Mouse (Mus musculus): ENCODE data around the gene Tbc1d19. TPM values are rescaled to one million over a fixed set of nuclear protein-coding genes. Genes with fewer than 3 reads are reported as not detected.
A peak's percentile ranks its signal among the peaks of the same experiment; 100 is the strongest.

Gene Tbc1d19
- polyA plus RNA-seq, 1 experiment from 2014 or later, result 75.2 TPM

DNA sequence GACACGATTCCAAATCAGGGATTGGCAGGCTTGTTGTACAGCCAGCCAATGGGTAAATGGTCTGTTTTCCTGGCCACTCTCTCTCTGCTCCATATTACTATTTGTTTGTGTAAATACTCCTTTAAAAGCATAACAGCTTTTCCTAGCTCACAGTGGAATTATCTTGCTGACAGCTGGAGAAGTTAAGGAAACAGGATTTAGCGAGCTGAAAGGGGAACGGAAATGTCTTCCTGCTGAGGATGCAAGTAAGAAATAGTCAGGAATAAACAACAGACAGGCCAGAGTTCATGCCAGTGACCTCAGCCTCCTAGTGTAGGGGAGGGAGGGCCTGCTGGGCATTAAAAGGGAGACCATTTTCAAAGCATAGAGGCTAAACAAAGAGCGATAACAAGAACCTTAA, 71.3 kb downstream of the Tbc1d19 start:
- ATAC-seq, result no peak
- no peak overlapping the region for H3K4me2 ChIP-seq (ENCODE audit: low read length)

DNA sequence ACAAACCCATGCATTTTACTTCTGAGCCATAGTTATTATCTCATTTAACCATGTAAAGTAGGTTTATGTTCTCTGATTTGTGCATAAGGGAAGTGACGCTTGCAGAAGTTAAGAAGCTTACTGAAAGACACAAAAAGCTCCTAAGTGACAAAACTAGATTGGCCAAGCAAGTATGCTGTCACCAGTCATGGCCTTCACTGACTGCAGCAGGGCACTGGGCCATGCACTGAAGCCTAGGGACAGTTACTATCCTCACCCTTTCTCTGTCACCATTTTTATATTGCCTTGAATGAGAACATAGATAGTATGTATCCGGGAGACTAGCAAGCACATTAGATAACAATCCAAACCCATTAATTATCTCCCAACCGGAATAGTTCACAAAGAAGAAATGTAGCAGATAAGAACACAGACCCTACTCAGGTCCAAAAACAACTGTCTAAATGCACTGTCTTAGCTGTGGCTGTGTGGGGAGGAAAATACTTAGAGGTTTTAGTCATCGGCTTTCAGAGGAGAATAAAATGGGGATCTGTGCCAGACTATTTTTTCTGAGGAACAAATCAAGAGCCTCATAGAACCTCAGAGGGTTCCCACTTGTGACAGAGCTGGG, 72.1 kb downstream of the Tbc1d19 start:
- Histone ChIP-seq H3K36me3 (ENCODE audit: control insufficient read depth, insufficient read depth, low read length) (0 out of 2 replicates have a peak, but pooled peaks cover 2% of the 10 kb centered on the region), H3K9me3 (ENCODE audit: control insufficient read depth, low read length) (no peaks in the 10 kb centered on the region), H3K4me2 (ENCODE audit: low read length) (no peak overlapping the region), H3K27me3 (replicated peaks; ENCODE audit: control insufficient read depth, insufficient read depth, low read length) (no peaks in the 10 kb centered on the region), H3K27ac (ENCODE audit: low read depth, low read length) (no peak overlapping the region), H3K4me1 (ENCODE audit: control insufficient read depth, insufficient read depth, low read depth, low read length) (no peaks in the 10 kb centered on the region), H3K4me3 (ENCODE audit: low read length) (no peak overlapping the region), H3K9ac (ENCODE audit: low read depth, low read length) (no peak overlapping the region)
- 81% methylated on average over 4 of the region's 4 CpGs for WGBS
- no peak for ATAC-seq

More for the DNA sequence above, 71.3 kb downstream of the Tbc1d19 start:
- WGBS, result 63% methylated on average over 4 of the region's 4 CpGs
- Histone ChIP-seq H3K4me1 (ENCODE audit: control insufficient read depth, insufficient read depth, low read depth, low read length) (no peaks in the 10 kb centered on the region), H3K27me3 (replicated peaks; ENCODE audit: control insufficient read depth, insufficient read depth, low read length) (no peaks in the 10 kb centered on the region), H3K27ac (ENCODE audit: low read depth, low read length) (no peak overlapping the region), H3K9ac (ENCODE audit: low read depth, low read length) (no peak overlapping the region), H3K9me3 (ENCODE audit: control insufficient read depth, low read length) (no peaks in the 10 kb centered on the region), H3K4me3 (ENCODE audit: low read length) (no peak overlapping the region), H3K36me3 (ENCODE audit: control insufficient read depth, insufficient read depth, low read length) (0 out of 2 replicates have a peak, but pooled peaks cover 2% of the 10 kb centered on the region)

DNA sequence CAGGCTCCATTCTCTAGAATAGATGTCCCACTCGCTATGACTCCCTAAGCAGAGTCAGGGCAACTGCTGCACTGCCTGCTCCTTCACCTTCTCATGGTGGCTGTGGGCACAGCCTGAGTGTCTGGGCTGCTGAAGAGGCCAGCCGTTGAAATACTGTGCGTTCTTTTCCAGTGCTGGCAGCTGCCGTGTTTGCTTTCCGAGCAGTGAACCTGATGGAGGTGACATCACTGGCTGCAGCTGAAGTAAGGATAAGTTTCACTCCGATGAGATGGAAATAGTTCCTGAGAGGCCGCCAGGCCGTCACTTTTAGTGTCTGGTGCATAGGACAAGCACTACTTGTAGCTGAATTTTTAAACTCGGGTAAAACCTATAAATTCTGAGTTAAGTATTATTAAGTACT, 92.0 kb downstream of the Tbc1d19 start:
- Histone ChIP-seq H3K9me3 (ENCODE audit: control insufficient read depth, low read length) (no peaks in the 10 kb centered on the region), H3K9ac (ENCODE audit: low read depth, low read length) (no peak overlapping the region), H3K27ac (ENCODE audit: low read depth, low read length) (no peak overlapping the region), H3K36me3 (ENCODE audit: control insufficient read depth, insufficient read depth, low read length) (peaks cover 26% of the 10 kb centered on the region), H3K4me1 (ENCODE audit: control insufficient read depth, insufficient read depth, low read depth, low read length) (no peaks in the 10 kb centered on the region), H3K27me3 (replicated peaks; ENCODE audit: control insufficient read depth, insufficient read depth, low read length) (no peaks in the 10 kb centered on the region), H3K4me3 (ENCODE audit: low read length) (no peak overlapping the region), H3K4me2 (ENCODE audit: low read length) (no peak overlapping the region)
- ATAC-seq, result no peak
- WGBS, result 87% methylated on average over 9 of the region's 9 CpGs

DNA sequence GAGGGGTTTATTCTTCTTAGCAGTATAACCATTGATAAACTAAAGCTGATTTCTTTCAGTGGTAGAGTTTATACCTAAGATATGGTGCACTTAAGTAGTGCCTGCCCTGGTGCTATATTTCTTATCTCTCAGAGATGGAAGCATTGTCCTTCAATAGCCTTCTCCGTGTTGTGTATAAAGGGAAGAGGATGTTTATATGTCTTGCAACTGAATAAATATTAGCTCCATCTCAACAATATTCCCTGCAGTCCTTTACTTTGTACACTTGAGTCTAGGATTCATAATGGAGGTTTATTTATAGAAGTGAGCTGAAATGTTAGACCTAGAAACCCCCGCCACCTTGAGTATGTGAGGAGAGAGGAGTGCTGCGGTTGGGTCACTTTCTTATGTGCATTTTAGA, 93.4 kb downstream of the Tbc1d19 start:
- Histone ChIP-seq H3K27me3 (replicated peaks; ENCODE audit: control insufficient read depth, insufficient read depth, low read length) (no peaks in the 10 kb centered on the region), H3K9ac (ENCODE audit: low read depth, low read length) (no peak overlapping the region), H3K27ac (ENCODE audit: low read depth, low read length) (no peak overlapping the region), H3K9me3 (ENCODE audit: control insufficient read depth, low read length) (no peaks in the 10 kb centered on the region), H3K36me3 (ENCODE audit: control insufficient read depth, insufficient read depth, low read length) (peaks cover 18% of the 10 kb centered on the region), H3K4me1 (ENCODE audit: control insufficient read depth, insufficient read depth, low read depth, low read length) (no peaks in the 10 kb centered on the region), H3K4me3 (ENCODE audit: low read length) (no peak overlapping the region), H3K4me2 (ENCODE audit: low read length) (no peak overlapping the region)
- ATAC-seq, result no peak
- 87% methylated on average over 3 of the region's 3 CpGs for WGBS

DNA sequence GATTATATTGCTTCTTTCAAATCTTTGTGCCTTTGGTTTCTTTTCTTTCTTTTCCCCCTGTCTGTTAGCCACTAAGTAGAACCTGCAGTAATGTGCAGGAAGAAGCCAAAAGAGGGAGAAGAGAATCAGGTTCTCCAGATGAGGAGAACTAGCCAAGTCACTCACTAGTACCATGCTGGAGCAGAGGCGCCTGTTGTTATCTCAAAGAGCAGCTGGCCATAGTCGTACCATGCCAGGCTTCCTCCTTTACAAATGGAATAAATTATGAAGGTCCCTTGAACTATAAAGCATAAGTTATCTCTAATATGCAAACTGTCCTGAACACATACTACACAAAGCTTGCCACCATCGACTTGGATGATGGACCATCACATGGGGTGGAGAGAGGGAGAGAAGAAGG, 99.8 kb downstream of the Tbc1d19 start:
- no peak for ATAC-seq
- Histone ChIP-seq H3K27me3 (replicated peaks; ENCODE audit: control insufficient read depth, insufficient read depth, low read length) (no peaks in the 10 kb centered on the region), H3K36me3 (ENCODE audit: control insufficient read depth, insufficient read depth, low read length) (peaks cover 3% of the 10 kb centered on the region), H3K4me1 (ENCODE audit: control insufficient read depth, insufficient read depth, low read depth, low read length) (no peaks in the 10 kb centered on the region), H3K4me3 (ENCODE audit: low read length) (no peak overlapping the region), H3K9me3 (ENCODE audit: control insufficient read depth, low read length) (0 out of 2 replicates have a peak, but pooled peaks cover 2% of the 10 kb centered on the region), H3K27ac (ENCODE audit: low read depth, low read length) (no peak overlapping the region), H3K4me2 (ENCODE audit: low read length) (no peak overlapping the region), H3K9ac (ENCODE audit: low read depth, low read length) (no peak overlapping the region)
- WGBS, result 92% methylated on average over 3 of the region's 3 CpGs

DNA sequence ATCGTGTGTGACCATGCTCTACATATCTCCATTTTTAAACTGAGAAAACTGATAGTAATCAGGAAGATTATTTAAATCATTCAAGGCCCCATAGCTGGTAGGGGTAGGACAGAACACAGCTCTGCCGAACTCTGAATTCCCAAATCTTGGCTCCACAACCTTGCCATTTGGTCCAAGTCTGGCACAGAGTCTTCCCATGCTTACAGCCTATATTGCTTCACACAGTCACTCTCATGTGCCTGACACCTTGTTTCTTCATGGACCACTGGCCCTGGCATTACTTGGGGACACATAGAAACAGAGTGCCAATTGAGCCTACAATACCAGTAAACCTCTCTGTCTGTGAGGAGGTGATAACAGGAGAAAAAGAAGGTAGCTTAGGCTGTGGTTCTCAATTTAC, 111.0 kb downstream of the Tbc1d19 start:
- no peaks in the 10 kb centered on the region for H3K9me3 ChIP-seq (ENCODE audit: control insufficient read depth, low read length)
- H3K27ac ChIP-seq (ENCODE audit: low read depth, low read length), result no peak overlapping the region
- no peaks in the 10 kb centered on the region for H3K4me1 ChIP-seq (ENCODE audit: control insufficient read depth, insufficient read depth, low read depth, low read length)
- H3K4me3 ChIP-seq (ENCODE audit: low read length), result no peak overlapping the region
- no peak overlapping the region for H3K4me2 ChIP-seq (ENCODE audit: low read length)
- no peak overlapping the region for H3K9ac ChIP-seq (ENCODE audit: low read depth, low read length)
- H3K36me3 ChIP-seq (ENCODE audit: control insufficient read depth, insufficient read depth, low read length), result no peaks in the 10 kb centered on the region
- 93% methylated on average over 2 of the region's 2 CpGs for WGBS
- no peaks in the 10 kb centered on the region for H3K27me3 ChIP-seq (replicated peaks; ENCODE audit: control insufficient read depth, insufficient read depth, low read length)
- no peak for ATAC-seq

DNA sequence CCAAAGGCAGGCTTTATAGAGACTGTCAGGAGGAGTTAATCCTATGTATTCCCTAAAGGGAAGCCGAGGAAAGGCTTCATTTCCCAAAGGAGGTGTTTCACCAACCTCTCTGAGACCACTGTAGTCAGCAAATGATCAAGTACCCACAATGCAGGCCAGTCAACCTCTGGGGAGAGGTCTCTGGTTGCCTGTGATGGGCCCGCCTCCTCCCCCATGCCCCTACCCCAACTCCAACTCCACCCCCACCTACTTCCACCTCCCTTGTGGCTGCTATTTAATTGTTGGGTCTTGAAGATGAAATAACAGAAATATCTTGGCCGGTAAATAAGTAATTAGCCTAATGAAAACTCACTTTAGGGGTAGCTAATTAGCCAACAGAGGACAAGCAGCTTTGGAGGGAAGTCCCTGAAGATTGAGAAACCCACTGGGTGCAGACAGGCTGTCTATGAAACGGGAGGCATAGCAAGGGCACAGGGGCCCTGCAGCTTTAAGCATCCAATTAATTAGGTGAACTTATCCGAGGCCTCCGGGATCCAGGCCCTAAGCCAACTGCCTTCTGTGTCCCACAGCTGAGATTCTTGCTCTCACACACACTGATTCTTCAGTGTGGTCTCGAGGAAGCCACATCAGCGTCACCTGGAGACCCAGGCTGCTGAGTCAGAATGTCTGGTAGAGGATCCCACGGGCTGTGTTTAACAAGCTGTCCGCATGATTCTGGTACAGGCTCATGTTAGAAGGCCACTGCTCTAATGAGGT, 112.9 kb downstream of the Tbc1d19 start:
- Histone ChIP-seq H3K4me1 (ENCODE audit: control insufficient read depth, insufficient read depth, low read depth, low read length) (no peaks in the 10 kb centered on the region), H3K36me3 (ENCODE audit: control insufficient read depth, insufficient read depth, low read length) (no peaks in the 10 kb centered on the region), H3K4me2 (ENCODE audit: low read length) (no peak overlapping the region), H3K9me3 (ENCODE audit: control insufficient read depth, low read length) (no peaks in the 10 kb centered on the region; the same call in 1 of the 2 replicates), H3K27ac (ENCODE audit: low read depth, low read length) (no peak overlapping the region), H3K9ac (ENCODE audit: low read depth, low read length) (no peak overlapping the region), H3K4me3 (ENCODE audit: low read length) (no peak overlapping the region), H3K27me3 (replicated peaks; ENCODE audit: control insufficient read depth, insufficient read depth, low read length) (no peaks in the 10 kb centered on the region)
- 48% methylated on average over 10 of the region's 10 CpGs for WGBS
- peak; percentile 45 for ATAC-seq

DNA sequence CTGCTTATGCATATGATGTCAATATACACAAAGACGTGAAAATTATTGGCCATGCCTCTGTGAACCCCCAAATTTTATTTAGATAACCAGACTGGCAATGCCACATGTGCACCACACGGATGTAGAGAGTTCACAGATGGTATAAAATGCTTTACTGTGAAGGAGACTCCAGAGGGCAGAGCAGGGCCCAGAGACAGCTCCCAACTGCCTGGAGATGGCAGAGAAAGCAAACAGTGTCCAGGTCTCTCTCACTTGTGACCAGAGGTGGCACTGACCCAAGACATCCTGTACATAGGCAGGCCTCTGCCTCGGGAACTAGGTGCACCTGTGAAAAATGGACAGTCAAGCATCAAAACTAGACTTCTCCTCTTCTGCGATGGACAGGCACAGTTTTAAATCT, 114.6 kb downstream of the Tbc1d19 start:
- no peak overlapping the region for H3K4me2 ChIP-seq (ENCODE audit: low read length)
- H3K27me3 ChIP-seq (replicated peaks; ENCODE audit: control insufficient read depth, insufficient read depth, low read length), result no peaks in the 10 kb centered on the region
- H3K27ac ChIP-seq (ENCODE audit: low read depth, low read length), result no peak overlapping the region
- ATAC-seq, result no peak
- H3K9me3 ChIP-seq (ENCODE audit: control insufficient read depth, low read length), result no peaks in the 10 kb centered on the region; the same call in 1 of the 2 replicates
- H3K36me3 ChIP-seq (ENCODE audit: control insufficient read depth, insufficient read depth, low read length), result no peaks in the 10 kb centered on the region
- no peak overlapping the region for H3K9ac ChIP-seq (ENCODE audit: low read depth, low read length)
- WGBS, result 77% methylated on average over 4 of the region's 4 CpGs
- no peak overlapping the region for H3K4me3 ChIP-seq (ENCODE audit: low read length)
- H3K4me1 ChIP-seq (ENCODE audit: control insufficient read depth, insufficient read depth, low read depth, low read length), result no peaks in the 10 kb centered on the region

DNA sequence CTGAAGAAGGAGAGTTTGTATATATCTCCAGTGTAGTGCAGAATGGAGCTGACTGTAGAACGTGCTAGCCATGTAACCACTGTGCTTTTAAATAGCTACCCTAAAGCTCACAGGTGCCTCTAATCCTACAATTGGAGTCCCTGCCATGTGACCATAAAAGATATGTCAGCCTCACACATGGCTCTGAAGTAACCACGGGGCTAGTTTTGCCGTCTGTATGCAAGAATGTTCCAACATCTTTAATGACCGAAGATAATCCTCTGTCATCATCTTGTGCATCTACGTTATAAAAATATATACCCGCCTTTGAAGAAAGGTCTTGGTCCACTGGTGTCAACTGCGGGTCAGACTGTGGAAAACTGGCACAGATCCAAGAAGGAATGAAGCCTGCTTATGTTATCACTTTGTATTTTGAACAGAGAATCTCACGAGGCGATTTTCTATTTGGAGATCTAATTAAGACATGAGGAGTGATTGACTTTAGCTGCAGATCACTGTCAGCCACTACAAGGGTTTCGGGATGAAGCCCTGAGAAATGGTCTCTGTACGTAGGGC, 117.0 kb downstream of the Tbc1d19 start:
- no peak overlapping the region for H3K27ac ChIP-seq (ENCODE audit: low read depth, low read length)
- no peaks in the 10 kb centered on the region for H3K4me1 ChIP-seq (ENCODE audit: control insufficient read depth, insufficient read depth, low read depth, low read length)
- no peaks in the 10 kb centered on the region for H3K27me3 ChIP-seq (replicated peaks; ENCODE audit: control insufficient read depth, insufficient read depth, low read length)
- WGBS, result 76% methylated on average over 11 of the region's 11 CpGs
- no peak overlapping the region for H3K4me3 ChIP-seq (ENCODE audit: low read length)
- no peaks in the 10 kb centered on the region; the same call in 1 of the 2 replicates for H3K9me3 ChIP-seq (ENCODE audit: control insufficient read depth, low read length)
- no peak overlapping the region for H3K4me2 ChIP-seq (ENCODE audit: low read length)
- H3K36me3 ChIP-seq (ENCODE audit: control insufficient read depth, insufficient read depth, low read length), result no peaks in the 10 kb centered on the region
- no peak overlapping the region for H3K9ac ChIP-seq (ENCODE audit: low read depth, low read length)
- no peak for ATAC-seq
